Mouse (Mus musculus) adrenal gland, postnatal 10 days (tissue): ENCODE results near the gene Kcnk16. TPM values are rescaled to one million over a fixed set of nuclear protein-coding genes. Genes with fewer than 3 reads are reported as not detected.

Source experiments
- DNase-seq: peaks from one replicate; pipeline ENCODE4 v3.0.0; 2021; ENCODE audit warnings: mixed read lengths
- total RNA-seq, 2 experiments: library from RNA; stranded (reverse); gene quantifications; 2 replicates each; pipeline ENCODE4 v1.2.3; 2021

Kcnk16 gene
- total RNA-seq, 2 experiments from 2014 or later: not detected

DNA sequence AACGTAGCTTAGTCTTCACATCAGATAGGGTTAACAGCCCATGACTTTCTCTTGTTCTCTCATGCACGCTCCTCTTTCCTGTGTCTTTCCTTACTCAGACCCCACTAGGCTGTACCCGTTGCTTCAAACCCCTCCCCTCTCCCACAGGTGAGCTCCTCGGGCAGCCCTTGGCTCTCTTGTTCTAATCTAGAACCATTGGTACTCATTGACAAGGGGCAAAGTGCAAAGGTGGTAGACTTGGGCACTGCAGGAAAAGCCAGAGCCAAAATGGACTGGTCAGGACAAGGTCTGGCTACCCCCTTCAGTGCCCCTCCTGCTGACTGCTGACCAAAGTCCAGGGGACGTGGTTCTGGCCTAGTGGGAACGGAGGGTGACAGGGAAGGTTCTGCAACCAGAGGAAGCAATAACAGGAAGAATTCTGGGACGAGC lies 38.9 kb downstream of the Kcnk16 start:
- DNase-seq: no peak

DNA sequence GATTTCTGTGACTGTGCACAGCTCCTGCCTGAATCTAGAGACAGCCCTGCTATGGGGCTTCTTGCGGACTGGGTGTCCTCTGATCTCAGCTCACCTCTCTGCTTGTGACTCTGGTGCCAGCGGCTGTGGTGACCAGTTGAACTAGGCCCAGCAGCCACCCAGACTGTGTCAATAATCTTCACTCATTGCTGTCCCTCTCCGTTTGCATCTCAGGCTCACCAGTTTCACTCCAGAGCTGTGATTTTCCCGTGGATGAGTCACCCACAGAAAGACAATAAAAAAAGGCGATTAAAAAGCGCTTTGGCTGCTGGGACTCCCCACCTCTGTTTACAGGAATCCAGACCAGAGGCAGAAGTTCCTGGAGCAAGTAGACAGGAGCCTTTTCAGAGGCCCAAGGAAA lies 39.6 kb downstream of the Kcnk16 start:
- no peak for DNase-seq

DNA sequence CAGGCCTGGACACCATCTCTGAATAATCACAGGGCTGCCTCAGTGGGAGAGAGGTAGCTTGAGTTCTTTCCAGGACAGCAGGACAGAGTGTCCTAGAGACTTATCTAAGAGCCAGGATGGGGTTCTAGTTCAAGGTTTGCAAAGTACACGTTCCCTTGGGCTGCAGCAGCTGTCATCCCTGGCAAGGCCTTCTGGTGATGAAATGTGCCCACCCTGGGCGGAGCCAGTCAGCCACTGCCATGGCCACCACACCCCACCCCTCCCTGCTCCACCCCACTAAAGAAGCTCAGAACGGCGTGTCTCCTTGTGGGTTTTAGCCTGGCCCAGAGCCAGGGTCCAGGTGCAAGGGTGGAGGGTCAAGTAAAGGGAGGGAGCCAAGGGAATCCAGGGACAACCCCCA lies 40.7 kb downstream of the Kcnk16 start:
- peak; percentile 60 for DNase-seq

DNA sequence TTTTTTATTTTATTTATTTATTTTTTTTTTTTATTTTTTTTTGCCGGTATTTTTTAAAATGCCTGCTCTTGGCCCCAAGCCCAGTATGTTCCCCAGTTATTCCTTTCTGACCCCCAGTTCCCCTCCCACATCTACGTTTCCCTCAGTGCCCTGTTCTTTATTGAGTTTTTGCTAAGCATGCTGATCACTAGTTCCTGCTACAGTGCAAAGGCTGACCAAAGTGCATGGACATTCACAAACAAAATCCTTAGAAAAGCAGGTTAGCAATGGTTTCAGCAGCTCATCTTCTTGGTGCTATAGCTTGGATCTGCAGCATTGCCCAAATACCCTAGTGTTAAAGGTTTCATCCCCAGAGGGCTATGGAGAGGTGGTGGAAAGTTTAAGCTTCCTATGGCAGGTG lies 42.0 kb downstream of the Kcnk16 start:
- no peak for DNase-seq

DNA sequence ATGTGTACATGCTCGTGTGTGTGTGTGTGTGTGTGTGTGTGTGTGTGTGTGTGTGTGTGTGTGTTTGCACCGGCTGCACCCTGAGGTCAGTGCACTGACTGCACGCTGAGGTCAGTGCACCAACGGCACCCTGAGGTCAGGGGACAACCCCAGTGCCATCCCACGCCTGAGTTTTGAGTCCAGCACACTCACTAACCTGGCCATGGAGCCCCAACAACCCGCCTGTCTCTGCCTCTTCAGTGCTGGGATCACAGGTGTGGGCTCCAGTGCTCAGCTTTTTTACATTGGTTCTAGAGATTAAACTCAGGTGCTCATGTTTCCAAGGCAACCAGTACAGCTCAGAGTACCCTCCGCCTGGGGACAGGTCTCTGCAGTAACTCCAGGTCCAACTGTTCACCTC lies 42.5 kb downstream of the Kcnk16 start:
- no peak for DNase-seq

DNA sequence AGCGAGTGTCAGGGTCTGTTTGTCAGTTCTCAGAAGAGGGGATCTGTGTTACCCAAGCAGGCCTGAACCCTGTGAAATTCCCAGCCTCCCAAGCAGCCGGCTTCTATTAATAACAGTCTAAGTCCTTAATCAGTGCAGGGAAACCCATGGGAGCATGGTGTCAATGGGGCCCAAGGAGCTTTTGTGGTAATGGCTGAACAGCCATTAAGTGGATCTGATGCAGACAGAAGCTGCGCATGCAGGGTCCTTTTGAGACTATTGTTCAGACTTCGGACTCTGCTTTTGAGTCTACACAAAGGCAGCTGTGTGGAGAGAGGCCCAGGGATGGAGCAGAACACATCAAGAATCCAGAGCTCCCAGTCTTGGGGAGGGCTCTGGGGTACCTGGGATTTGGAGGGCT lies 43.5 kb downstream of the Kcnk16 start:
- no peak for DNase-seq

DNA sequence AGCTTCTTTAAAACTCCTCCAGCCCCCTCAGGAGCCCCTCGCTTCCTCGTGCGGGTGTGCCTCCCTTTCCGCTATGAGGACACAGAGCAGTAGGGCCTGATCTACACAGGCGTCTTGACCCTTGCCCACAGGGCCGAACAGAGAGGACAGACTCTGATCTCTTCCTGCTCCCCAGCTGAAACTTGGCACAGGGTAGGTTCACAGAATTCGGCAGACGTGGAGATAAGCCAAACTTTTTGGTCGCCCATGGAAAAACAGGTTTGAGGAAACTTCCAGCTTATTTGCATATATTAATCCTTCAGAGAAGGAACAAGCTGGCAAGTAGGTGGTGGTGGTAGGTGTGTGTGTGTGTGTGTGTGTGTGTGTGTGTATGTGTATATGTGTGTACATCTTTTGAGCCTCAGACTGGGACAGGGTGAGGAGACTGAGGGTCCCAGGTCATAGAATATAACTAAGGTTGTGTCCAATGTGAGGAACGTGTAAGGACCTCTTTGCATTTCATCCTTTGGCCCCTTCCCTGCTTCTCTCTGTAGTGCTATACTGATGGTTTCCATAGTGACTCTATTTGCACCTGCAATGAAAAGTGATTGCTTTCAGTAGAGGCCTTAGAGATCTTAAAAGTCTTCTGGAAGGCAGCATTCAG lies 44.3 kb downstream of the Kcnk16 start:
- no peak for DNase-seq

DNA sequence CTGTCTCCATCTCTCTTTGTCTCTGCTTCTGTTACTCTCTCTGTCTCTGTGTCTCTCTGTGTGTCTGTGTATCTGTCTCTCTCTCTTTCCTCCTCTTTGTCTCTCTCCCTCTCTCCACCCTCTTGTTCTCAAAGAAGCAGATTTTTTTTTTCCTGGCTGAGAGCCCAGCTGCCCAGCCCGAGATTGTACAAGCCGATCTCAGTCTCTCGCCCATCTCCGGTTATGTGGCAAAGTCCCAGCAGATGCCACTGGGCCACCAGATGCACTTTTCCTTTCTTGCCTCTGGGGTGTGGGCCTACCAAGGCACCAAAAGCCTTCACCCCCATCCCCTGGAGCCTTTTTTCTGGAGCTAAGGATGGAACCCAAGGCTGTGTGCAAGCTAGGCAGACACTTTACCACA lies 44.8 kb downstream of the Kcnk16 start:
- DNase-seq: peak; percentile 37

DNA sequence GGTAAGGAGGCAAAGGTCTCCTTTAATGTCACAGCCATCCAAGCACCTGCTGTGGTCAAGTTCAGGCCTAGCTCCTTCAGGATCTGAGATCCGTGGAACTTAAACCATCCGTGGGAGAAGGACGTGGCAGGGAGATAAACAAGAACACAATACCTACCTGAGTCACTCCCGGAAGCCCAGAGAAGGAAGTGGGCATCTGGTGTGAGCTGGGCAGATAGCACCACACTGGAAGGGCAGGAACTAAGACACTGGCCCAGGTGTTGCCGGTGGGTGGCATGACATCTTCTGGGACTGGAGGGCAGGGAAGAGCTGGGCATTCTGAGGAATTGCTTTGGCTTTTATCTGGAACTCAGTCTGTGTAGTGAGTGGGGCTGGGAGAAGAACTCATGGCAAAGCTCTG lies 45.7 kb downstream of the Kcnk16 start:
- no peak for DNase-seq

DNA sequence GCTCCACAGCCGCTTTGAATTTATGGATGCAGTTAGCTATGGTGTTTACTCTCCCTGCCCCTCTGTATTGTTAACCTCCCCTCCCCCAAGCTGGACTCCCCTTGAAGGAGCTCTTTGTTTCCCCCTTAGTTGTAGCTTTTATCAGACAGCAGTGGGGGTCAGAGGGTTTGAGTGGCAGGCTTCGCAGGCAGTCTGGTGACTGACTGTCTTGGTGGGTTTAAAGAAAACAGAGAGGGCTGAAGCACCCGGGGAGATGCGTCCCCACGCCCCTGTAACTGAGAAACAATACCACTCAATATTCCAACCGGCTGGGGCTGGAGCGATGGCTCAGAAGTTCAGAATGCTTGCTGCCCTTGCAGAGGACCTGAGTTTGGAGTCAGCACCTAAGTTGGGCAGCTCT lies 47.9 kb downstream of the Kcnk16 start:
- no peak for DNase-seq

DNA sequence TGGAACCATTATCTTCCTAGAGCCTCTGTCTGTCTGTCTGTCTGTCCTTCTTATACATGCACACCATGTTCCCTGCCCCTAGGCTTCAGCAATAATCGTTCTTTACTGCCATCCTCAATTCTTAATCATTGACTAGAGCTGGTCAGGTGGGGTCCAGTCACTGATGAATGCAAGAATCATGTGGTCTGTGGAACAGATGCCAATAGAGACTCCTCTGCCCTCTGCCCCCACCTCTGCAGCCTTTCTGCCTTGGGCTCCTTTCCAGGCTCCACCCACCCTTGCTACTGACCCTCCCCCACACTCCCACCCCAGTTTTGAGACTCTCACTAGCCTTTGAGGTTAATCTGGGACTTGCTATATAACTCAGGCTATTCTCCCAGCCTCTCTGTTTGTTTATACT lies 49.1 kb downstream of the Kcnk16 start:
- no peak for DNase-seq

DNA sequence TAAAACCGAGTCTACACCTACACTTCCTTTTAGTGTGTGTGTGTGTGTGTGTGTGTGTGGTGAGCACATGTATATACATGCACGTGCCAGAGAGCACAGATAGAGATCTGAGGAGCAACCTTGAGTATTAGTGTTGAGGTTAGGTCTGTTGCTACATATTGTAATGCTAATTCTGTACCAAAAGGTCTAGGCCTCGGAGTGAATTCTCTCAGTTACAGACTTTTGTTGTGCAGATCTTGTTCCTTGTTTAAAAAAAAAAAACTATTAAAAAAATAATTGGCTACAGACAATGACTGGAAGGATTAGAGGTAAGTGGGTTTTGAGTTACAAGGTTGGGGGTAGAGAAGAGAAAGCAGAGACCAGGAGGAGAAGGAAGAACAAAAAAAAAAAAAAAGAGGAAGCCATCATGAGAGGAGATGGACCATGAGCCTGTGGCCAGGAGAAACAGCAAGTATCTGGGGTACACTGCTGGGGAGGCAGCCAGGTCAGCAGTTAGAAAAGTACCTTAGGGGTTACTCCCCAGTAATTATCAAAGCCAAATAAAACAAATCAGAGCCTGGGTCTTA lies 51.6 kb downstream of the Kcnk16 start:
- no peak for DNase-seq

DNA sequence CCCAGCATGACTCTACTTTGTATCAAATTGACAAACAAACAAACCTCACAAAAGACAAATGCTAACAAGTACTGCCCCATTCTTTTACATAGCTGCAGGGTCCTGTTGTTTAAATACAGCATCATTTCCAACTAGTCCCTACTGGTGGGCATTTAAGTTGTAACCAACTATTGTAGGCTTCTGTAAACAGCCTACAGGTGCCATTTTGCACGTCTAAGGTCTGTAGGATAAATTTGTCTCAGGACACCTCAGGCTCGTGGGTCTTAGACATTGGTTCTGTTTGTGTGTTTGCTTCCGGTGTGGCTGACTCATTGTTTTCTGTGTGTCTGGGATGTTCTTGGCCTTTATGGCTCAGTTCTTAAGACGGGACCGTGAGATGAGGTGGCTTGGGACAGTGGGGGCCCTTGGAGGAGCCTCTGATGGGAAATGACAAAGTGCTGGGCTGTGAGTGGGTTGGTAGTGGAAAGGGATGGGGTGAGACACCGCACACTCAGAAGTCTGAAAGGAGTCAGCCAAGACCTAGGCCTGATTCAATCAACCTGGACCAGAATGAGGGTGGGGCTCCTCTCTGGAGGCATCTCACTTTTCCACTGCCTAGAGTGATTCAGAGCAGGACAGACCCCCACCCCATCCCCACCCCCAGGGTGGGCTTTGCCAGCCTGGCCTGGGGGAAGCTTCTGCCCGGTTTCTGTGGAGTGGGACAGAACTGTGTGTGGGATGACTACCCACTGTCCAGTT lies 52.3 kb downstream of the Kcnk16 start:
- DNase-seq: no peak

DNA sequence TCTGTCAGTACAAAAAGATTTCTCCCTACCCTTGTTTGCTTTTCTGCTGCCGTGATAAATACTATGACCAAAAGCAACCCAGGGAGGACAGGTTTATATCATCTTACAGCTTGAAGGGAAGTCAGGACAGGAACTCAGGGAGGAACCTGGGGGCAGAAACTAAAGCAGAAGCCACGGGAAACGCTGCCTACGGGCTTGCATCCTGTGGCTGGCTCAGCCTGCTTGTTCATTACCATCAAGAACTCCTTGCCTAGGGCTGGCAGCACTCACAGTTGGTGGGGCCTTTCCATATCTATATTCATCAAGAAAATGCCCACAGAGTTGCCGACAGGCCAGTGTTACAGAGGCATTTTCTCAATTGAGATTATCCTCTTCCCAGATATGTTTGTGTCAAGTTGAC lies 53.2 kb downstream of the Kcnk16 start:
- DNase-seq: no peak

DNA sequence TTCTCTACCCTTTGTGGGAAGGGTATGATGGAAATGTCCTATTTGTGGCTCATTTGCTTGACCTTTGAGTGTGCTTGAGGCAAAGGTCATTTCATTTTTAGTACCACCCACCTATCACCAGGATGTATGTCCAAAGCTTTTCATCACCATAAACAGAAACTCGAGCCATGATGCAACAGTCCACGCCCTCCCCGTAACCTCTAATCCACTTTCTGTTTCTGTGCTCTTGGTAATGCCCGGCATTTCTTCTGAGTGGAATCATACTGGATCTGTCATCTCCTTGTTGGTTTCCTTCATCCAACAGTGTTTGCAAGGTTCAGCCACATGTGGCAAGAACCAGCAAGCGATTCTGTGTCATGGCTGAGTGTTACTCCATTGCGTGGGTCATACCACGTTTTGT lies 54.9 kb downstream of the Kcnk16 start:
- no peak for DNase-seq

DNA sequence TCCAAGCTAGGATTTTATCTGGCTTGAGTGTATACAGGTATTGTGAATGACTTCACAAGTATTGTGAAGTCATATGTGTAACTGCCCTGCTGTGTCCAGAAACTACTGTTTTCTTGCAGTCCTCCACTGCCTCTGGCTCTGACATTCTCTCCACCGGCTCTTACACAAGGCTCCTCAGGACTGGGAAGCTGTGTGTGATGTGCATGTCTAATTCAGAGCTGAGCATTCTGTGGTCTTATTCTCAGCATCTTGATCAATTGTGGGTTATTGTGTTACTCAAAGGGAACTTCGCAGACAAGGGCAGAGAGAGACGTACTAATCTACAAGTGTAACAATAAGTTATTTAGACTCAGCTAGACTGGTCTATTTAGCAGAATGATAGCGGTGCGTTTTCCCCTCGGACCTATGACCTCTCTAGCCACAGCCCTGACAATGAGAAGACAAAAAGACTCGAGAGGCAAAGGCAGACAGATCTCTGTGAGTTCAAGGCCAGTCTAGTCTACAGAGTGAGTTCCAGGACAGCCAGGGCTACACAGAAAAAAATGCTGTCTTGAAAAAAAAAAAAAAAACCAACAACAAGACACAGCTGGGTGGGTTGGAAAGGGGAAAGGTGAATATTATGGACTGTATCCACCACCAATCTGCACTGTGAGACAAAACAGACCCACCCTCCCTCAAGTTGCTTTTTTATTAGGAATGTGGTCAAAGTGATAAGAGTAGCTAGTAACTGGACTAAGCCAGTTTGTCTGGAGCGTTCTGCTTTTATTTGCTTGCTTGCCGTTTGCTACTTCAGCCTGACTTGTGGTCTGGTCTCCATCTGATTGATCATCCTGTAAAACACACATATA lies 57.0 kb downstream of the Kcnk16 start:
- no peak for DNase-seq

Other genes with a start within 250 kb of the Kcnk16 start
- 1 to 10 TPM; 4.5 to 6.5 TPM for gene Saysd1, start 130.7 kb downstream of the Kcnk16 start, total RNA-seq
- gene Kcnk5, start 87.4 kb downstream of the Kcnk16 start, total RNA-seq: 1 to 10 TPM; 4.0 to 9.3 TPM
- gene Nudt13, start 25.5 kb upstream of the Kcnk16 start, total RNA-seq: 10 to 100 TPM; 43.4 to 52.3 TPM
- gene Ecd, start 78.9 kb upstream of the Kcnk16 start, total RNA-seq: 10 to 100 TPM; 38.8 to 42.3 TPM
- gene Fam149b, start 79.0 kb upstream of the Kcnk16 start, total RNA-seq: 10 to 100 TPM; 29.3 to 35.3 TPM
- 10 to 100 TPM; 33.7 to 36.6 TPM for gene Dnajc9, start 119.7 kb upstream of the Kcnk16 start, total RNA-seq
- gene Mrps16, start 124.4 kb upstream of the Kcnk16 start, total RNA-seq: 100 to 1,000 TPM in 1 of 2 experiments, 10 to 100 TPM in 1; 93.8 to 101 TPM
- gene Cfap70, start 183.0 kb upstream of the Kcnk16 start, total RNA-seq: 1 to 10 TPM; 1.9 to 2.7 TPM
- 10 to 100 TPM; 60.7 to 67.2 TPM for gene Anxa7, start 210.9 kb upstream of the Kcnk16 start, total RNA-seq
- 1 to 10 TPM; 2.3 to 3.0 TPM for gene Mss51, start 227.7 kb upstream of the Kcnk16 start, total RNA-seq